Mouse (Mus musculus) skeletal muscle tissue, adult 2 months (tissue): ENCODE results near the gene Gm11238.
"Not testable (repeated sequence)": the region's sequence is repeated elsewhere in the genome, so short reads cannot be mapped to it uniquely, and the experiment has no call there.

Source experiments
- DNase-seq: peaks from one replicate; pipeline ENCODE4 v3.0.0-alpha.2; 2012; ENCODE audit warnings: low read depth, low spot score

Gene Gm11238

GRCm38 (mm10) chr4:73607581-73607980 lies at the start of gene Gm11238:
TSS of gene Gm11238 (plus strand) at chr4:73607881.
- not testable (repeated sequence) for DNase-seq

GRCm38 (mm10) chr4:73599248-73599647 lies 8.4 kb upstream of the Gm11238 start:
- DNase-seq = no peak

DNA sequence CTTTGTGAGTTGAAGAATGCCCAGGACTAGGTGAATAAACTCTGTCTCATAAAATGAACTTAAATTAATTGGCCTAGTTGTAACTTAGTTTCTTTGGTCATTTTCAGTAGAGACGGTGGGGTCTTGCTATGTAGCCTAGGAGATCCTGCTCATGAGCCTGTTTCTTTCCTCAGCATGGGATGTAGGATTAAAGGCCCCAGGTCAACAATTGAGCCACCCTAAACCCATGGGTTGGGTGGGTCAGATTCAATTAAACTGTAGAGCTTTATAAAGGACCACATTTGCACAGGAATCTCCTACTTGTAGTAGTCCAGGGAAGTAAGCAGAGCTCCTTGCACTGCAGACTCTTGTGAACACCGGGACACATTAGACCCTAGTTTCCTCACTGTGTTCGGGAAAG lies 15.0 kb downstream of the Gm11238 start, which contains the start of gene Gm11237:
TSS of gene Gm11237 (plus strand) at position 301 of the 400 bp plus-strand sequence.
- DNase-seq = not testable (repeated sequence)

- not testable (repeated sequence) for DNase-seq
These were observed 30.1 kb downstream of the Gm11238 start, which contains the start of gene Gm11236 for GRCm38 (mm10) chr4:73637821-73638220. TSS of gene Gm11236 (plus strand) at chr4:73638121.

GRCm38 (mm10) chr4:73661864-73662263 lies 54.2 kb downstream of the Gm11238 start:
- DNase-seq = not testable (repeated sequence)

- DNase-seq = not testable (repeated sequence)
These were observed 60.4 kb downstream of the Gm11238 start, which contains the start of gene Gm11239 for GRCm38 (mm10) chr4:73668054-73668453. TSS of gene Gm11239 (plus strand) at chr4:73668354.

- not testable (repeated sequence) for DNase-seq
These were observed 75.5 kb downstream of the Gm11238 start, which contains the start of gene Gm428 for GRCm38 (mm10) chr4:73683216-73683615. TSS of gene Gm428 (plus strand) at chr4:73683516.
